27 mouse cellular contexts compared by ENCODE assay signal in genomic region chr7:90006667-90007653, GRCm38 (mm10). TPM values are rescaled to one million over a fixed set of nuclear protein-coding genes. Genes with fewer than 3 reads are reported as not detected.
DNase-seq lines count a peak whose midpoint lies in the region; ATAC-seq and TF ChIP-seq lines count a peak whose summit lies in the region.
"Had no signal": no experiment of that assay in that cellular context is flagged by ENCODE, and none has a peak within 500 bp of the region (broad histone marks: within the 10 kb centered on the region; RNA-seq: fewer than 3 reads in every experiment).

No protein-coding gene starts in this region.

- H3K4me1 ChIP-seq in ES-E14 (ENCODE audit: control insufficient read depth in 2 of 2, insufficient read depth in 2 of 2, low read length in 2 of 2, poor library complexity in 1 of 2) = peaks cover 2 to 4% of the 10 kb centered on the region in 2 experiments
- H3K4me1 ChIP-seq in hindbrain, embryonic 16.5 days (ENCODE audit: control insufficient read depth, insufficient read depth, low read depth, low read length) = no peaks in the 10 kb centered on the region
- no peaks in the 10 kb centered on the region for H3K4me1 ChIP-seq in midbrain, embryonic 15.5 days
- H3K4me1 ChIP-seq: forebrain, embryonic 10.5 days; limb, embryonic 12.5 days; midbrain, embryonic 13.5 days; stomach, embryonic 15.5 days had no signal

- H3K9ac ChIP-seq in ES-E14 (ENCODE audit: insufficient read depth, low read depth, low read length, poor library complexity, severe bottlenecking) = no peak overlapping the region
- no peak overlapping the region for H3K9ac ChIP-seq in hindbrain, embryonic 16.5 days (ENCODE audit: low read depth, low read length)
- H3K9ac ChIP-seq in midbrain, embryonic 15.5 days = no peak overlapping the region
- H3K9ac ChIP-seq: forebrain, postnatal 0 days; limb, embryonic 12.5 days; liver, postnatal 0 days; midbrain, embryonic 13.5 days; stomach, embryonic 15.5 days had no signal

- no peak overlapping the region for H3K4me2 ChIP-seq in hindbrain, embryonic 16.5 days (ENCODE audit: low read length)
- H3K4me2 ChIP-seq in midbrain, embryonic 15.5 days = no peak overlapping the region
- H3K4me2 ChIP-seq: heart, embryonic 11.5 days; limb, embryonic 12.5 days; liver, embryonic 11.5 days; midbrain, embryonic 13.5 days; stomach, embryonic 15.5 days had no signal

- H3K4me3 ChIP-seq in ES-E14 (ENCODE audit: insufficient read depth in 1 of 2, low read depth in 1 of 2, low read length in 2 of 2, poor library complexity in 1 of 2, severe bottlenecking in 1 of 2) = no peak overlapping the region
- H3K4me3 ChIP-seq in hindbrain, embryonic 16.5 days (ENCODE audit: low read length) = no peak overlapping the region
- no peak overlapping the region for H3K4me3 ChIP-seq in midbrain, embryonic 15.5 days
- H3K4me3 ChIP-seq: embryonic facial prominence, embryonic 10.5 days; forebrain, embryonic 10.5 days; limb, embryonic 12.5 days; midbrain, embryonic 13.5 days; stomach, embryonic 15.5 days had no signal

- no peaks in the 10 kb centered on the region for H3K9me3 ChIP-seq in ES-E14 (ENCODE audit: control insufficient read depth, insufficient read depth, low read depth, low read length)
- no peaks in the 10 kb centered on the region for H3K9me3 ChIP-seq in hindbrain, embryonic 16.5 days (ENCODE audit: control insufficient read depth, low read length)
- H3K9me3 ChIP-seq in midbrain, embryonic 15.5 days = no peaks in the 10 kb centered on the region
- H3K9me3 ChIP-seq: embryonic facial prominence, embryonic 10.5 days; forebrain, embryonic 10.5 days; limb, embryonic 12.5 days; midbrain, embryonic 13.5 days; stomach, embryonic 15.5 days had no signal

- in situ Hi-C loops in ES-E14 (cut with MboI; ENCODE audit: low sequenced_read_pairs in 2 of 2, unreplicated experiment in 2 of 2) = no loop called here

- ATAC-seq in CD4-positive, CD25-positive, alpha-beta regulatory T cell, adult 4 months = peak; percentile 86
- peak; percentile 89 for ATAC-seq in activated CD4-positive, CD25-positive, alpha-beta regulatory T cell, adult 4 months
- ATAC-seq in hindbrain, embryonic 16.5 days = no peak
- ATAC-seq in midbrain, embryonic 15.5 days (replicated peaks) = no peak
- ATAC-seq: forebrain, postnatal 0 days; liver, postnatal 0 days; midbrain, embryonic 13.5 days had no signal

- 41% methylated on average over 8 of the region's 8 CpGs for WGBS in hindbrain, embryonic 16.5 days
- WGBS in midbrain, embryonic 15.5 days = 44% methylated on average over 8 of the region's 8 CpGs

- no peak for DNase-seq in ES-E14 (ENCODE audit: low read depth, low spot score)
- peak; percentile 44 for DNase-seq in naive thymus-derived CD4-positive, alpha-beta T cell, adult 2 months (ENCODE audit: low read depth)
- no peak for DNase-seq in lung, adult 18-20 months
- DNase-seq: adrenal gland, postnatal 14 days; cerebellum, adult 9-11 months; forebrain, postnatal 0 days; gastrocnemius, postnatal 14 days; heart, adult 11 months; heart, postnatal 10 days; kidney, adult 8-10 months; kidney, postnatal 25 days; layer of hippocampus, postnatal 36 days; liver, postnatal 0 days; lung, postnatal 10 days; right cerebral cortex, postnatal 4 days; thymus, adult 18-20 months had no signal

- H3K36me3 ChIP-seq in ES-E14 (ENCODE audit: control insufficient read depth, insufficient read depth, low read length, poor library complexity, severe bottlenecking) = no peaks in the 10 kb centered on the region
- no peaks in the 10 kb centered on the region for H3K36me3 ChIP-seq in hindbrain, embryonic 16.5 days (ENCODE audit: control insufficient read depth, insufficient read depth, low read length)
- no peaks in the 10 kb centered on the region for H3K36me3 ChIP-seq in midbrain, embryonic 15.5 days (replicated peaks)
- H3K36me3 ChIP-seq: embryonic facial prominence, embryonic 10.5 days; forebrain, embryonic 10.5 days; limb, embryonic 12.5 days; midbrain, embryonic 13.5 days; stomach, embryonic 15.5 days had no signal

- peak overlapping the region; percentile 55; the same call in 1 of the 2 replicates for H3K27ac ChIP-seq in ES-E14 (ENCODE audit: insufficient read depth, low read depth, low read length, poor library complexity, severe bottlenecking)
- no peak overlapping the region for H3K27ac ChIP-seq in hindbrain, embryonic 16.5 days (ENCODE audit: low read depth, low read length)
- H3K27ac ChIP-seq in midbrain, embryonic 15.5 days = no peak overlapping the region
- H3K27ac ChIP-seq: embryonic facial prominence, embryonic 10.5 days; forebrain, embryonic 10.5 days; limb, embryonic 12.5 days; midbrain, embryonic 13.5 days; stomach, embryonic 15.5 days had no signal

- no peaks in the 10 kb centered on the region for H3K27me3 ChIP-seq in hindbrain, embryonic 16.5 days (replicated peaks; ENCODE audit: control insufficient read depth, insufficient read depth, low read length)
- H3K27me3 ChIP-seq in midbrain, embryonic 15.5 days (replicated peaks) = no peaks in the 10 kb centered on the region
- H3K27me3 ChIP-seq: limb, embryonic 12.5 days; midbrain, embryonic 13.5 days; stomach, embryonic 15.5 days had no signal

TF ChIP-seq in ES-E14, 5 proteins besides CTCF, POLR2A, EP300 and RAD21:
- TF ChIP-seq CHD2 (IDR thresholded peaks at IDR 0.05; ENCODE audit: low read depth, low read length) (no peak; the same call in 1 of the 2 replicates), MAFK (IDR thresholded peaks at IDR 0.05; ENCODE audit: insufficient read depth, low read depth, low read length) (no peak), ZNF384 (IDR thresholded peaks at IDR 0.05; ENCODE audit: low read depth, low read length) (no peak)

RNA-seq across cellular contexts. Expression of gene Eed, which starts 26.2 kb away (rescaled TPM):
- 10 to 100 TPM; 57.3 to 62.9 TPM for polyA plus RNA-seq in CD4-positive, CD25-positive, alpha-beta regulatory T cell, adult 4 months (2017; shearing (Covaris generic))
- 259 and 321 TPM in 2 replicates for total RNA-seq in ES-E14 (2012; rRNA removed)
- polyA plus RNA-seq in activated CD4-positive, CD25-positive, alpha-beta regulatory T cell, adult 4 months (2017; shearing (Covaris generic)) = 10 to 100 TPM; 67.6 to 79.9 TPM
- 24.7 and 24.9 TPM in 2 replicates for polyA plus RNA-seq in hindbrain, embryonic 16.5 days (2015; fragmentation: Nextera tagmentation; extraction: Ambion mirVana)
- polyA plus RNA-seq in midbrain, embryonic 15.5 days (2015; fragmentation: Nextera tagmentation; extraction: Ambion mirVana) = 33.0 and 33.3 TPM in 2 replicates

Comparison
In these comparisons a context has a peak if more than half of its experiments do, and no peak if none do; other contexts are left out.
1. ATAC-seq: peak in CD4-positive, CD25-positive, alpha-beta regulatory T cell, adult 4 months (single experiment) and activated CD4-positive, CD25-positive, alpha-beta regulatory T cell, adult 4 months (single experiment); none in hindbrain, embryonic 16.5 days (single experiment) and midbrain, embryonic 15.5 days (single experiment).